Mouse (Mus musculus): ENCODE results near the gene Sapcd2.

GRCm38 (mm10) chr2:25363478-25364178, 8.5 kb upstream of the Sapcd2 start:
- no peak for TF ChIP-seq POLR2A (IDR thresholded peaks at IDR 0.05; ENCODE audit: low read depth, low read length)
- TF ChIP-seq CTCF (IDR thresholded peaks at IDR 0.05; ENCODE audit: extremely low read depth, insufficient read depth, insufficient read length, insufficient replicate concordance) = no peak

All from spleen, adult 2 months (tissue).